Mouse (Mus musculus) stomach, embryonic 14.5 days (tissue): ENCODE measurements around the gene Gad1. TPM values are rescaled to one million over a fixed set of nuclear protein-coding genes. Genes with fewer than 3 reads are reported as not detected.

Source experiments
- ATAC-seq: fragments of 200-750 bp; cut with Nextera tagmentation; 2 replicates; pipeline ENCODE4 v1.8.0; 2017; ENCODE audit warnings: low read depth, moderate TSS enrichment; ENCODE audit not compliant: insufficient number of reproducible peaks, insufficient read depth, low FRiP score
- H3K27ac ChIP-seq: fragments of 300-500 bp; sonication (generic); 2 replicates; pipeline ENCODE4 v1.5.1; 2014; ENCODE audit warnings: mild to moderate bottlenecking, low read length, moderate library complexity, mixed read lengths
- H3K27me3 ChIP-seq: fragments of 300-500 bp; sonication (generic); 2 replicates; pipeline ENCODE4 v1.6.1; 2014; ENCODE audit warnings: low read length, control low read depth, mixed read lengths; ENCODE audit not compliant: control insufficient read depth, insufficient read depth
- H3K36me3 ChIP-seq: fragments of 300-500 bp; sonication (generic); 2 replicates; pipeline ENCODE4 v1.6.1; 2014; ENCODE audit warnings: mild to moderate bottlenecking, control low read depth, low read length, moderate library complexity, mixed read lengths; ENCODE audit not compliant: control insufficient read depth, insufficient read depth
- H3K4me1 ChIP-seq: fragments of 300-500 bp; sonication (generic); 2 replicates; pipeline ENCODE4 v1.6.1; 2014; ENCODE audit warnings: low read length, control low read depth, mixed read lengths; ENCODE audit not compliant: control insufficient read depth, insufficient read depth
- H3K4me2 ChIP-seq: fragments of 300-500 bp; sonication (generic); replicated peaks from 2 replicates; pipeline ENCODE4 v1.6.1; 2014; ENCODE audit warnings: low read depth, low read length, control low read depth
- H3K4me3 ChIP-seq: fragments of 300-500 bp; sonication (generic); 2 replicates; pipeline ENCODE4 v1.5.1; 2014; ENCODE audit warnings: low read depth, low read length, control low read depth
- H3K9ac ChIP-seq: fragments of 300-500 bp; sonication (generic); replicated peaks from 2 replicates; pipeline ENCODE4 v1.6.1; 2014; ENCODE audit warnings: low read depth, mild to moderate bottlenecking, control low read depth, low read length, moderate library complexity, mixed read lengths
- H3K9me3 ChIP-seq: fragments of 300-500 bp; sonication (generic); 2 replicates; pipeline ENCODE4 v1.6.1; 2016; ENCODE audit warnings: low read depth, low read length, control low read depth; ENCODE audit not compliant: control insufficient read depth
- WGBS: fragments of 180-500 bp; shearing (Covaris S2); extraction: QIAGEN DNeasy Blood & Tissue Kit; methylation state at CpG from one replicate; pipeline ENCODE4 v1.1.7; 2014; 5-methylcytosine and 5-hydroxymethylcytosine counted together
- polyA plus RNA-seq: library from polyadenylated mRNA; unstranded; fragments of >200 nt; fragmentation: Nextera tagmentation; extraction: Ambion mirVana; gene quantifications from 2 replicates; pipeline ENCODE4 v1.2.1, GENCODE M21; 2014

The Gad1 gene
- polyA plus RNA-seq, 1 experiment from 2014 or later: 0.30 TPM

- no peaks in the 10 kb centered on the region for H3K9me3 ChIP-seq
- WGBS: 85% methylated on average over 5 of the region's 5 CpGs
- no peaks in the 10 kb centered on the region for H3K4me1 ChIP-seq
- no peak overlapping the region for H3K4me3 ChIP-seq
- H3K27ac ChIP-seq: no peak overlapping the region
- H3K9ac ChIP-seq: no peak overlapping the region
- H3K4me2 ChIP-seq: no peak overlapping the region
- no peaks in the 10 kb centered on the region for H3K36me3 ChIP-seq
- H3K27me3 ChIP-seq: no peaks in the 10 kb centered on the region
- ATAC-seq: no peak
These were observed 40.8 kb downstream of the Gad1 start for GRCm38 (mm10) chr2:70593670-70594069.

DNA sequence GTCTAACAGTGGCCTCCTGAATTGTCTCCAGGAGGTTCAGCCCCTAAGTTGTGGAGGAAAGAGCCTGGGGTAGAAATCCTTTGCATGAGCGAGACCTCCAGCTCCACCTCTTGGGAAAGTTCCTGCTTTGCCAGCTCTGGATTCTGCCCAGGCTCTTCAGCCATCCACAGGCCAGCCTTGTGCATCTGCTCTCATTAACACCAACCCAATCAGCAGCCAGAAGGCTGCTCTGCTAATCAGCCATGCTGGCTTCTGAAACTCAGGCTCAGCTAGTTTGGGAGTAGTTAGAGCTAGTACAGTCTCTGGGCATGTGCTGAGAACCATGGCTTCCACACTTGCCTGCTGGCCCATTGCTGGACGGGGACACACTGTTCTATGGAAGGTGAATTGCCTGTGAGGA is 43.0 kb downstream of the Gad1 start:
- Histone ChIP-seq H3K9ac (no peak overlapping the region), H3K4me2 (no peak overlapping the region), H3K4me1 (no peaks in the 10 kb centered on the region), H3K36me3 (no peaks in the 10 kb centered on the region), H3K27me3 (no peaks in the 10 kb centered on the region), H3K27ac (no peak overlapping the region), H3K9me3 (no peaks in the 10 kb centered on the region), H3K4me3 (no peak overlapping the region)
- WGBS: 76% methylated on average over 2 of the region's 2 CpGs
- ATAC-seq: no peak

GRCm38 (mm10) chr2:70609769-70610168 is 56.9 kb downstream of the Gad1 start:
- Histone ChIP-seq H3K4me3 (no peak overlapping the region), H3K27me3 (no peaks in the 10 kb centered on the region), H3K4me1 (no peaks in the 10 kb centered on the region), H3K4me2 (no peak overlapping the region), H3K27ac (no peak overlapping the region), H3K36me3 (no peaks in the 10 kb centered on the region), H3K9ac (no peak overlapping the region), H3K9me3 (no peaks in the 10 kb centered on the region)
- ATAC-seq: no peak
- 78% methylated on average over 3 of the region's 3 CpGs for WGBS

DNA sequence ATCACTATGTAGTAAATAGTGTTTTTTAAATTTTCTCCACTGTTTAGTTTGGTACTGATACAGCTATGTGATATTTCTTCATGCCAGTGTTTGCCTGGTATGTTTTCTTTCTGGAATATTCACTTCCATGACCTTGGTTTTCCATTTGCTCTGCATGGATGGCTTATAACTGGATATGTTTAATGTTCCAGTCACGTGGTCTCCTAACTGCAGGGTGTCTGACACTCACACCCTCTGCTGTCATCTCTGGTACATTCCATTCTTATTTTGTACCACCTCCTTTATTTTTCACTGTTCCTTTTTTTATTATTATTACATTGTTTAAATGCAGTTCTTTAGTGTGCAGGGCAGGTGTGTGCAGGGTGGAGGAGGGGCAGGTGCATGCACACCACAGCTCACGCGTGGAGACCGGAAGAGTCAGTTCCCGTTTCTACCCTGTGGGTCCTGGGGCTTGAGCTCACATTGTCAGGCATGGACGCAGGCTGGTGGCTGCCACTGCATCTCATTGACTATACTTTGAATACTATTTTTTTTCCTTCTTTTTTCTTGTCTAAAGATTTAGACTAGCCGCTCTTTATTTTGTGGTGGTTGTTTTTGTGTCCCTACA is 62.0 kb downstream of the Gad1 start:
- Histone ChIP-seq H3K27ac (no peak overlapping the region), H3K4me1 (no peaks in the 10 kb centered on the region), H3K9me3 (no peaks in the 10 kb centered on the region), H3K36me3 (no peaks in the 10 kb centered on the region), H3K9ac (no peak overlapping the region), H3K4me3 (no peak overlapping the region), H3K27me3 (no peaks in the 10 kb centered on the region), H3K4me2 (no peak overlapping the region)
- ATAC-seq: no peak
- 87% methylated on average over 7 of the region's 7 CpGs for WGBS

DNA sequence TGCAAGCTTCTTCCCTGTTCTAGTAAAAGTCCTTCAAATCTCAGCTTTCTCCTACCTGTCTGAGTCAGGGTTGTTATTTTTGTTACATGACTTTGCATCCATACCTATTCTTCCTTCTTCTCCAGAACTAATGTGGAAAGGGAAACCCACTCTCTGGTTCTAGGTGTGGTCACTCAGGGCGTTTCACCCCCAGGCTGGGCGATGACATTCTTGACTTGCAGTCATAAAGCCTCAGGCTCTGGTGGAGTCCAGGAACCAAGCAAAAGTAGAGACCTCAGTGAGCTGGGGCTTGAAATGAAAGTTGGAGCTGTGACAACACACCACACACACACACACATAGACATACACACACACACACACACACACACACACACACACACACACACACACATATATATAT is 63.2 kb downstream of the Gad1 start:
- Histone ChIP-seq H3K4me2 (no peak overlapping the region), H3K27me3 (no peaks in the 10 kb centered on the region), H3K4me1 (no peaks in the 10 kb centered on the region), H3K4me3 (no peak overlapping the region), H3K27ac (no peak overlapping the region), H3K9ac (no peak overlapping the region), H3K9me3 (no peaks in the 10 kb centered on the region), H3K36me3 (no peaks in the 10 kb centered on the region)
- ATAC-seq: no peak
- WGBS: 75% methylated on average over 2 of the region's 2 CpGs

DNA sequence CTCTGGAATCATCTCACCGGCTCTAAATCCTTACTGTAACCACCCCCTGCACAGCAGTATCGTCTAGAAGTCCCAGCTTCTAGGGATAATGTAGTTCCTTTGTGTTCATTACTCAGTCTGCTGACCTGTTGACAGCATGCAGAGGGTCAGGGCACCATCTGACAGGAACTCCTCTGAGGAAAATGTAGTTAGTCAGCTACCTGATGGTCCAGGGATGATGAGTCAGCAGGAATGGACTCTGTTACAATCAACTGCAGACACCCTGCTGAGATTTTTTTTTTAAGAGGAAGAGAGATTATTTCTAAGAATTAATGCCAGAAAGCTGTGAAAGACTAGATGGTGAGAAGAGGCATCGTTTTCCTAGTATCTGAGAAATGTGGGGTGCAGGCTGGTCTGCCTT is 63.7 kb downstream of the Gad1 start:
- Histone ChIP-seq H3K9me3 (no peaks in the 10 kb centered on the region), H3K27me3 (no peaks in the 10 kb centered on the region), H3K9ac (no peak overlapping the region), H3K4me2 (no peak overlapping the region), H3K27ac (no peak overlapping the region), H3K4me3 (no peak overlapping the region), H3K4me1 (no peaks in the 10 kb centered on the region), H3K36me3 (no peaks in the 10 kb centered on the region)
- no peak for ATAC-seq
- WGBS: 67% methylated on average over 3 of the region's 3 CpGs

DNA sequence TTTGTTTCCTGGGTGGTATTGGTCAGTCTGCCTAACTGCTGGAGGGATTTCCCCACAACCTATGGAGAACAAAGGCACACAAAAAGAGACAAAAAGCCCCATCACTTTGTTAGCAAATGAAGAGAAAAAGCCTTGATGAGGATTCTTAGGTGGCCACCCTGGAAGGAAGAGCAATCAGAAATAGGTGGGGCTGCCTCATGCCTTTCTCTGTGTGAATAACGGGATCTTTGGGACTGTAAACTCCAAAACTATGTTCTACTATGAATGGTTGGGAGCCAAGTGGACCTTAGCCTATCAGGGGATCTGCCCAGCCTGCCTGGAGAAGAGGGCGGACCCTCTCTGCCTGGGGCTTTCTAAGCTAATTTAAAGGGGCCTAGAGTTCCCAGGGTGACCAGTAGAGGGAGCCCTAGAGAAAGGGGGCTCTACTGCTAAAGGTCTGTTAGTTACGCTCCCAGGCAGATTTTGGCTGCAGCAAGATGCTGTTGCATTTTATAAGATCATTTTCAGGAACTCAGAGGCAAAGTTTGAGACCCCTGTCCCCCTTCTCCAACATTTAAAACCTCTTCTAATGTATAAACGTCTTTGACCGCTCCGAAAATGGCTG is 66.5 kb downstream of the Gad1 start:
- ATAC-seq: no peak
- H3K36me3 ChIP-seq: no peaks in the 10 kb centered on the region
- H3K9ac ChIP-seq: no peak overlapping the region
- H3K27me3 ChIP-seq: no peaks in the 10 kb centered on the region
- no peak overlapping the region for H3K4me2 ChIP-seq
- 87% methylated on average over 6 of the region's 6 CpGs for WGBS
- H3K4me1 ChIP-seq: no peaks in the 10 kb centered on the region
- H3K27ac ChIP-seq: no peak overlapping the region
- no peaks in the 10 kb centered on the region for H3K9me3 ChIP-seq
- no peak overlapping the region for H3K4me3 ChIP-seq

GRCm38 (mm10) chr2:70620225-70620624 is 67.4 kb downstream of the Gad1 start:
- ATAC-seq: no peak
- H3K4me1 ChIP-seq: no peaks in the 10 kb centered on the region
- H3K27ac ChIP-seq: no peak overlapping the region
- H3K9me3 ChIP-seq: no peaks in the 10 kb centered on the region
- no peak overlapping the region for H3K4me3 ChIP-seq
- H3K4me2 ChIP-seq: no peak overlapping the region
- no peaks in the 10 kb centered on the region for H3K36me3 ChIP-seq
- H3K27me3 ChIP-seq: no peaks in the 10 kb centered on the region
- H3K9ac ChIP-seq: no peak overlapping the region
- WGBS: 23% methylated on average over 6 of the region's 6 CpGs

- Histone ChIP-seq H3K9me3 (peaks cover 1% of the 10 kb centered on the region; the same call in 1 of the 2 replicates), H3K36me3 (no peaks in the 10 kb centered on the region), H3K27ac (no peak overlapping the region), H3K4me1 (no peaks in the 10 kb centered on the region), H3K4me2 (no peak overlapping the region), H3K27me3 (no peaks in the 10 kb centered on the region), H3K4me3 (no peak overlapping the region), H3K9ac (no peak overlapping the region)
- ATAC-seq: no peak
- WGBS: 73% methylated on average over 4 of the region's 4 CpGs
These were observed 69.4 kb downstream of the Gad1 start for GRCm38 (mm10) chr2:70622244-70622643.
